Mouse (Mus musculus): ENCODE measurements at regions not wholly inside any gene's neighbourhood (a gene's known extent, or its start where the extent isn't known, plus 50 kb on each side); places are given as distances from the start of the nearest gene placed in this dataset.

- DNase-seq (ENCODE audit: low spot score in 2 of 2) = no peak
These were observed 174.2 kb downstream of the Mroh4 start for GRCm38 (mm10) chr15:74461935-74462334.

DNA sequence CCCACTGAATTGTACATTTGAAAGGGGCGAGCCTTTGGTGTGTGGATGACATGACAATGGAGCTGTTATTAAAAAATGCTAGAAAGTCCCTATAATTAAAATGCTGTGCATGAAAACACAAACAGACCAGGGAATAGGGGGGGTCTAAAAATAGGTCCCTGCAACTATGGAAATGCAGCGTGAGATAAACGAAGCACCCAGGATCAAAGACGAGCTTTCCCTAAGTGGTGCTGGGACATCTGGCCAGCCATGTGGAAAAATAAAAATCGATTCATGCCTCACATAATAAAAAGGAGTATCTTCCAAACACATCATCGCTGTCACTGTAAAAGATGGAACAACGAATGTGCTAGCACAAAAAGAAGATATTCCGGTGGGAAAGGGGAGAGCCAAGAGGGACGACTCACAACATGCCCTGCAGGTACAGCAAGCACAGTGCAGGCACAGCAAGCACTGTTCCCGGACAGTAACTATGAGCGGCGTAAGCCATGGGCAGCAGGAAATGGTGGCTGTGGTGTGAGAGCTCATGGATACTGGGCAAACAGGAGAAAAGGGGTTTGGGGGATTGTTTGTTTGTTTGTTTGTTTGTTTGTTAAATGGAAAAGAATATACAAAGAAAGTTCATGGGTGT is 176.7 kb downstream of the Mroh4 start:
- no peak for DNase-seq (ENCODE audit: low spot score in 2 of 2)

- DNase-seq (ENCODE audit: low spot score in 2 of 2) = no peak
These were observed 177.2 kb downstream of the Mroh4 start for GRCm38 (mm10) chr15:74458940-74459339.

DNA sequence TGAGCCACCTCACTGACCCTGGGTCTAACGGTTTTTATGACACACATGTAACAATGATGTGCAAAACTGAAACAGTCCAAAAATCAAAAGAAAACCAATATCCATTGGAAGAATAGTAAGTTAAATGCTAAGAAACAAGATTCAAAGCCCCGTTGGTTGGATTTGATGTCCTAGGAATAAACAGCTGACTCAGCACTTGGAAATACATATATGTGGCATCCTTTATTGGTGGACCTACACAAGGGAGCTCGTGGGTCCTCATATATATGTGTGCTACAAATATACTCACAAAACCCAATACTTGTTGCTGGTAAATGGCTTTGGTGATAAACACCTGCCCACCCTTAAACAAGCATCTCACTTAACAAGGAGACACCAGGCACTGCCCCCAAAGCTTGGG is 178.2 kb downstream of the Mroh4 start:
- no peak for DNase-seq (ENCODE audit: low spot score in 2 of 2)

GRCm38 (mm10) chr15:74456675-74457040 is 179.5 kb downstream of the Mroh4 start:
- DNase-seq (ENCODE audit: low spot score in 2 of 2) = no peak

DNA sequence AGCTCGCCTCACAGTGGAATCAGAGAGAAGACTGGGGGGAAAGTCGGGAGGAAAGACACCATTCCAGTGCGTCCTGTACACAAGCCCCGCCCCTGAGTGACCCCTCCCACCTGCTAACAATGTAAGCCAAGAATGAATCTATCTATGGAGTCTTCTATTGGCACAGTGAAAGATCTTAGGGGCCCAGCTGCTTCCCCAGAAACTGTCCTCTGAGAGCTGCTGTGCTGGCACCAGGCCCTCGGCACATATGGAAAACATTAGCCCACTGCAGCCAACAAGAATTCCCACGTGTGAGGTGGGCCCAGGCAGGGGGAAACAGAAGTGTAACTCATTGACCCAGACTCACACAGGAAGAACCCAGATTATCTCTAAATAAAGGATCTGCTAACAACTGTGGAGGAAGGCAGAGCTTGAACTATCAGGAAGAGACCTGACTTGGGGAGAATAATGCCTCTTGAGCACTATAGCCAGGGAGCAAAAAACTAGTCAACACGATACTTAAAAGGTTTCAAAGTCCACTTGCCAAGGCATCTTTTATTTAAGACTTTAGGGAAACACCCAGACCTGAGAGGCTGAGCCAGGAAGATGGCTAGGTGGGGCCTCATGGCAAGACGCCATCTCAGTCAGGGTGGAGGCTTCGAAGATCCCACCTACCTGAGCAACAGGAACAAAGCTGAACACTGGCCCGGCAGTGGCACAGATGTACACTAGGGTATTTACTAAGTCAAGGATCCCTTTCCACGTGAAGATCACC is 180.1 kb downstream of the Mroh4 start:
- no peak for DNase-seq (ENCODE audit: low spot score in 2 of 2)

DNA sequence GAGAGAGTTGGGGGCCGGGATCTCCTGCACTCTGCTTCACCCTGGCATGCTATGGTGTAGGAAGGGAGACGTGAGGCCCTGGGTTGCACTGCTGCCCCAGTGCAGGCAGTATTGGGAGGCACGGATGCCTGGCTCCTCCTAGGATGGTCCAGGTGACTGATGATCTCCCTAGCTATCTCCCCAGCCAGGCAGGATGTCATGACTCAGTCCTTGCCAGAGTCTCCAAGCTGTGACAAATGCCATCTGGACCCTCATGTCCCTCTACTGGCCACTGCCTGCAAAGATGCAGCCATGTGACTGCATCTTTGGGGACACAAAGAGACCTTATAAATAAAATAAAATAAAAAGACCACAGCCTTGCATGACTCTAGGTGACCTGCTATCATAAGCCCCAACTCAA is 181.6 kb downstream of the Mroh4 start:
- DNase-seq (ENCODE audit: low spot score in 2 of 2) = no peak

DNA sequence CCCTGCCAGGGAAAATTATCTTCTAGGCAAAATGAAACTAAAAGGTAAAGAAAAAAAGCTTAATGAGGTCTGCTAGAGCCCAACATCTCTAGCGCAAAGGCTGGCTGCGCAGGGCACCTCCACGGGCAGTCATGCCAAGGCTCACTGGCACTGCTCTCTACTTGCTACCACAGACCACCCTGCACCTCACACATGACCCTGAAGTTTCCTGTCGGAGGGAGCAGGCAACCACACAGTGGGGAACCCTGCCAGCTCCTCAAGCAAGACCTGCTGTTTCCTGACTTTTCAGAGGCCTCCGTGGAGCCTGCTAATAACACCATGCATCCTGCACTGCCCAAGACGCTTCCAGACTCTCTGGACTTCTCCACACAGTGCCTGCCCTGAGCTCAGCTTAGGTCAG is 182.3 kb downstream of the Mroh4 start:
- no peak for DNase-seq (ENCODE audit: low spot score in 2 of 2)

DNA sequence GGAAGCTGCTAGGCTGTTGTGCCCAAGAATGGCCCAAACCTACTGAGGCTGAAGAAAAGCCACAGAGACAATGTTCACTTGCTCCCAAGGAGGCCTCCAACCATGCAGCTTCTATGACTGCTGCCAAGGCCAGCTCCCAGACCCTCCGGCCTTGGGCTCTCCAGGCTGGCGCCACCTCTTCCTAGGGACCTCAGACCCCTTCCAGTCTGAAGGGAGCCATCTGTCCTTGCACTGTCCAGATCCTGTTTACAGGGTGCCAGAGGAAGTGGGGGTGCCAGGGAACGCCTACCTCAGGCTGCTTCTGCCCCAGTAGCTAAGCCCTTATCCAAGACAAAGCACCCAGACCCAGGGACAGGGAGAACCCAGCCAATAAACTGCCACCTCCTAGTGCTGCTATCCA is 183.7 kb downstream of the Mroh4 start:
- DNase-seq (ENCODE audit: low spot score in 2 of 2) = no peak

GRCm38 (mm10) chr15:74441889-74442288 is 194.3 kb downstream of the Mroh4 start:
- no peak for DNase-seq (ENCODE audit: low spot score in 2 of 2)

DNA sequence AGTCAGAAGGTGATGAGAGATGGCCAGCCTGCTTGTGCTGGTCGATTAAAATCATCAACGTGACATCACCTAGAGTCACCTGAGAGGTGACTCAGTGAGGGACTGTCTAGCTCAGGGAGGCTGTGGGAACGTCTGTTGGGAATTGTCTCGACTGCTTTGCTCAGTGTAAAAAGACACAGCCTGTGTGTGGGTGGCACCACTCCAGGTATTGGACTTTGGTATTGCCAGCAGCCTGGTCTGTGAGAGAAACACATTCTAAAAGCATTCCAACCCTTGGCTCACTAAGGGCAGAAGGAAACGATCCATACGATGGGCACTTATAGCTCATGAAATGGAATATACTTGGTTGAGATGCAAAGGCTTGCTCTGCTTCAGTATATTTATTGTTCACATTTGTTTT is 209.2 kb downstream of the Mroh4 start:
- DNase-seq (ENCODE audit: low spot score in 2 of 2) = no peak

GRCm38 (mm10) chr15:74423001-74423400 is 213.2 kb downstream of the Mroh4 start:
- no peak for DNase-seq (ENCODE audit: low spot score in 2 of 2)

- DNase-seq (ENCODE audit: low spot score in 2 of 2) = no peak
These were observed 215.6 kb downstream of the Mroh4 start for GRCm38 (mm10) chr15:74420550-74420949.

GRCm38 (mm10) chr15:74418635-74419034 is 217.5 kb downstream of the Mroh4 start:
- no peak for DNase-seq (ENCODE audit: low spot score in 2 of 2)

DNA sequence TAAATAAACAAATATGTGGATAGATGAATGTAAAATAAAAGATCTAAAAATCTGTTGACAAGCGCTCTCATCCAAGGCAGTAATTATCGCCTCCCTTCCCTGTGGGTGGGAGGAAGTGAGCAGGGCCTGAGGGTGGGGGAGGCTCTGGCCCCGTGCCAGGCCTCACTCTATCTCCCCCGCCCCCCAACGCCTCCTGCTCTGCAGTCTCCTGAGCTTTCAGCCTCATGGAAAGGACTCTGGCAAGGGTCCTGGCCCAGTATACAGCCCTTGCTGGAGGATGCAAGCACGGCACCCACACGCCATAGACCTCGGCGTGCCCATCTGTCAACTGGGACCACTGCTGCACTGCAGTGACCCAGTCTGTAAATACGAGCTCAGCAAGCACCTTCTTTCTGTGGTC is 222.9 kb downstream of the Mroh4 start:
- DNase-seq (ENCODE audit: low spot score in 2 of 2) = no peak

DNA sequence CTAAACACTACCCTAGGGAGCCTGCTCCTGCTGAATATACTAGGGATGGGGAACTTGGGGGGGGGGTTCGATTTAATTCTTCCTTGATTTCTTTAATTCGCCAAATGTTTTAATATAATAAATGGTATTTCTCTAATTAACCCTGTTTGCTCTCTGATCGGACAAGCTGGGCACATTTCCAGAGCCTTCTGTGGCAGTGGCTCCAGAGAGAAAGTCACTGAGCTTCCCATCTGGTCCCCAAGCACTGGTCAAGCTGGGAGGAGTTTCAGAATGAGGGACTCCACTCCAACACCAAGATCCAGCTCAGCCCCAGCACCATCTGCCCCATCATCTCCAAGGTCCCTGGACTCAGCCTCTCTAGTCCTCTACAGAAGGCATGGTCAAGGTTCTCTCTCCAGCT is 223.9 kb downstream of the Mroh4 start:
- DNase-seq (ENCODE audit: low spot score in 2 of 2) = no peak

DNA sequence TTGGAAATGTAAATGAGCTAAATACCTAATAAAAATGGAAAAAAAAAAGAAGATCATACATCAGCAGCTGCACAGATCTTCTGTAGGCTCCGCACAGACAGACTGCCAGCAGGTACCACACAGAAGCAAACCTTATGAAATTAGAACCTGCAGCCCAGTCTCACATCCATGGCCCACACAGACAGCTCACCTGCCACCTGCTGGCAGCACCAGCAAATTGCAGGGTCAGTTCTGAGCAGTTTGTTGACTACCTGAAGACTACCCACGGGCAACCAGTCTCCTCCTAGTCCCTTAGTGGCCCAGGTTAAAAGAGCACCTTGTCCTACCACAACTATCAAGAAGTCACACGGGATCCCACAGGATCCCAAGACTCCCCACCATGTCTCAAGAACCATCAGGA is 225.1 kb downstream of the Mroh4 start:
- DNase-seq (ENCODE audit: low spot score in 2 of 2) = no peak

DNA sequence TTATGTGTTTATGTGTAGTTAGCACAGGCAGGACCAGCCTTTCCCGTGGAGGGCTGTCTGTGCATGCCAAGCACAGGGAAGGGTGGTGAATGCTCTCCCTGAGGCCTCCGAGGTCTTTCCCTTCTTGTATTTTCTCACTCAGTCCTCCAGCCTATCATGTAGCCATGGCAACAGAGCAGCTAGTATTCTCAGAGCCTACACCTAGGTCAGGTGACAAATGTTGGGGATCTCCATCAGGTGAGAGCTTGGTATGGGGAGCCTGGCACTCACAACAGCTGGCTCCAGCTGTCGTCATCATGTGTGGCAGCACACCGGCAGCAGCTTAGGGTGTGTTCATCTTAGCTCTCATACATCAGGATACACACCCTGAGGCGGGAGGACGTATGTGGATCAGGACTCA is 231.3 kb downstream of the Mroh4 start:
- no peak for DNase-seq (ENCODE audit: low spot score in 2 of 2)

GRCm38 (mm10) chr15:74401275-74401674 is 234.9 kb downstream of the Mroh4 start:
- DNase-seq (ENCODE audit: low spot score in 2 of 2) = no peak

- DNase-seq (ENCODE audit: low spot score in 2 of 2) = no peak
These were observed 240.1 kb downstream of the Mroh4 start for GRCm38 (mm10) chr15:74396029-74396428.

GRCm38 (mm10) chr15:74387533-74387932 is 248.6 kb downstream of the Mroh4 start:
- no peak for DNase-seq (ENCODE audit: low spot score in 2 of 2)

DNA sequence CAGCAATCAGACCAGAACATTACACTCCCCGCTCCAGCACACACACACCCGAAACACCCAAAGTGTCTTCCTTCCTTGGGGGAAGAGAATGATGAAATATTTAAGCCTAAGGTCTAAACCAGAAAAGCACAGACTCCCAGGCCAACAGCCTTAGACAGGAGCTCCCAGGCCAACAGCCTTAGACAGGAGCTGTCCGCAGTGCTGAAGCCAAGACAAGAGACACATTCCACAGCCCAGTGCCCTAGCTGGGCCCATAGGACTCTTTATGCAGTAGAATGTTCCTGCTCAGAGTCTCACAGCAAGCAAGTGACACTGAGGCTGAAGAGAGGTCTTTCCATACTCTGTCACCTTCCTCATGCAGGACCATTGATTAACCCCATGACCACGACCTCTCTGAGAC is 253.6 kb downstream of the Mroh4 start:
- DNase-seq (ENCODE audit: low spot score in 2 of 2) = no peak

DNA sequence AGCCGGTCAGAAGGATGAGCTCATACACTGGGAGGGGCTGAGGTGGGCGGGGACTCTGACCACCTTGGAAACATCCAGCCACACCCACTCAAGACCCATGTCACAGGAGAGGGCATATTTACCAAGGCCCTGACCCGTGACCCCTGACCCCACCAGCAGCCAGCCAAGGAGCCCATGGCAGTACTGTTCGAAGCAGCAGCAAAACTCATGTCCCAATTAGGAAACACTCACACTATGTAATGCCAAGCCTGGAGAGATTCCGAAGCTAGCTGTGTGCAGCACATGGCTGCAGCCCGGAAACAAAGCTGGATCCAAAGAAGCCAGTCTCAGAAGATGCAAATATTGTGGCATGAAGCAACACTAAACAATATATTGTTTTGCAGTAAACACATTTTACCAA is 256.8 kb downstream of the Mroh4 start:
- DNase-seq (ENCODE audit: low spot score in 2 of 2) = no peak

DNA sequence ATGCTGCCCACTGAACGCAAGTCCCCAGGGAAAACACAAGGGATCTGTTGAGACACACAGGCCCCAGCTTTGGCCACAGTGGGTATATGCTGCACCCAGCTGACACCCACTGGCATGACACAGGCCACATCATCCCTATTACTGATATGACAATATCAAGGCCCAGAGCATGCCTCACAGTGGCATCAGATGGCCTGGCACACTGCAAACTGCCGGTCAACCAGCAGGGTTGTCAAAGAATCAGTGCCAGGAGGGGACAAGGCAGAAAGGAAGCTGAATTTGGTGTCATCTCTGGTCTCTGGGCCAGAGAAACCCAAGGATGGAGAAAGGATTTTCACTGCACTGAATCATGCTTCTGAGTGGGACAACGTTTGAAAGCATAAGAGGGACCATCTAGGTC is 266.7 kb downstream of the Mroh4 start:
- DNase-seq (ENCODE audit: low spot score in 2 of 2) = no peak
